Mouse (Mus musculus): ENCODE results near the gene Fam129b.

Gene Fam129b

GRCm38 (mm10) chr2:32923551-32924250, 47.8 kb downstream of the Fam129b start:
- DNase-seq (ENCODE audit: low read depth, low spot score): no peak

GRCm38 (mm10) chr2:32924306-32924844, 48.5 kb downstream of the Fam129b start:
- DNase-seq (ENCODE audit: low read depth, low spot score): no peak

GRCm38 (mm10) chr2:32926330-32927075, 50.6 kb downstream of the Fam129b start:
- DNase-seq (ENCODE audit: low read depth, low spot score): no peak

GRCm38 (mm10) chr2:32927624-32928234, 51.8 kb downstream of the Fam129b start:
- no peak for DNase-seq (ENCODE audit: low read depth, low spot score)

GRCm38 (mm10) chr2:32928235-32928946, 52.5 kb downstream of the Fam129b start:
- DNase-seq (ENCODE audit: low read depth, low spot score): peak; percentile 49

DNA sequence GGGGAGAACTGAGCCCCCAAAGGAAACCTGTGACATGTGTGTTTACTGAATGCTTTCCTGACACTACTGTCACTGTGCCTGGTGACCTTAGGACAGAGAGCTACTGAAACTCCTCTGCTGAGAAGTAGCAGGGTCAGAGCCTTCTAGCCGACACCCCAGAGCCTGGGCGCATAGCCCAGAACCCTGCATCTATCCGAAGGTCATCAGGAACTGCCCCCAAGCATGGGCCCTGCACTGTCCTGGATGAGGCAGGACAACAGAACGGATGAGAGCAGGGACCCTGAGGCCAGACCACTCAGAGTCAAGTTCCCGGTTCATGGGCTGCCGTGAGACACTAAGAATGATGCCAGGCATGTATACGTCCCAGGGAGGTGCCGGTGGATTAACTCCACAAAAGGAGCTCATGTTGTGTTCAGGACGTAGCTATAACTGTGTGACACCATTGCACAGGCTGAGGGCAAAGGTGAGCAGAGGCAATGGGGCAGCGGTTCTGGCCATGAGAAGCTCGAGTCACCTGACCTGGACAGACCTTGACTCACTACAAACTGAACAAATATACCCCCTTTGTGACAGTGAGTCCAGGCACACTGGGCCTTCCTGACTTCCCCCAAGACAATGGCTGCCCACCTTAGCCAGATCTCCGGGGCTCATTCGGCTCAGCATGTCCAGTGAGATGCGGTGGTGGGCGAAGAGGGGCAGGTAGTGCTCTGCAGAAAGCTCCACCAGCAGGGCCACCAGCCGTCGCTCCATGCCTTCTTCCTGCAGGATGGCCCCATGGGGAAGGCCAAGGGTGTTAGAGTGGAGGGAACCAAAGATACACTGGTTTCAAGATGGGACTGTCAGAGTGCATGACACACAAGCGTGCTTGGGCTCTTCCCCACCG, 53.3 kb downstream of the Fam129b start:
- DNase-seq (ENCODE audit: low read depth, low spot score): no peak

DNA sequence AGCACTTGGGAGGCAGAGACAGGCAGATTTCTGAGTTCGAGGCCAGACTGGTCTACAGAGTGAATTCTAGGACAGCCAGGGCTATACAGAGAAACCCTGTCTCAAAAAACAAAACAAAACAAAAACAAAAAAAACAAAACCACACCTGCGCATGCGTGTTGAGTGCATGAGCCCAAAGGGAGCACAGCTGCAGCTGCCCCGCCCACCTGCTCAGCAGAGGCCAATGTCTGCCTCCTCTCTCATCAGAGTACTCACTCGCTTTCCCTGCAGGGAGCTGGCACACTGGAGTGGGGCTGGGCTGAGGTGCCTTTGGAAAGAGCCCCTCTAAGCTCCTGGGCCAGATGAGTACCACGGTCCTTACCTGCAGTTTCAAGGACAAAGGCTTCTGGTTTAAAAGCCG, 55.8 kb downstream of the Fam129b start:
- no peak for DNase-seq (ENCODE audit: low read depth, low spot score)

DNA sequence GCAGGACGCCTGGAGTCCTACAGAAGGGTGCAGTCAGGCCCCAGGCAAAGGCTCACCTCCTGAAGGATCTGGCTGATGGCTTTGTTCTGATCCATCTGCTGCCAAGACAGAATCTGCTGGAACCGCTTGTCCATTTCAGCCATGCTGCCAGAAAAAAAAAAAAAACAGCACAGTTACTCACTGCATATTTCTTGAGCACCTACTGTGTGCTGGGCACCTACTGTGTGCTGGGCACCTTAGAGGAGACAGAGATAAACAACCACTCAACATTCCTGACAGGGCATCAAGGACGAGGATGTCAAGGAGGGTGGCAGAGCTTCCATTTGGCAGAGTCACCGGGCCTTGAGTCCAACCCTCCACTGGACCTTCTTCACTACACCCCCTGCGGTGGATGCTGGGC, 62.8 kb downstream of the Fam129b start:
- DNase-seq (ENCODE audit: low read depth, low spot score): no peak

DNA sequence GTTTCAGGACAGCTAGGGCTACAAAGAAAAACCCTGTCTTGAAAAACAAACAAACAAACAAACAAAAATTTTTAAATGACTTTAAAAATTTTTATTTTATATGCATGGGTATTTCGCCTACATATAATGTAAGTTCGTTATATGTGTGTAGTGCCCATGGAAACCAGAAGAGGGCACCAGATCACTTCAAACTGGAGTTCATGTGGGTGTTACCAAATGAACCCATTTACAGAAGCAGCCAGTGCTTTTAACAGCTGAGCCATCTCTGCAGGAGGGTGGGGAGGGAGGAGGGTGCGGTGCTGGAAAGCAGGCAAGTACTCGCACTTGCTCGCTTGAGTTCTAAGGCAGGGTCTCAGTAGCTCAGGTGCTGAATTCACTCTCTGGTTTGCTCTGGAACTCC, 63.5 kb downstream of the Fam129b start:
- DNase-seq (ENCODE audit: low read depth, low spot score): peak; percentile 34

DNA sequence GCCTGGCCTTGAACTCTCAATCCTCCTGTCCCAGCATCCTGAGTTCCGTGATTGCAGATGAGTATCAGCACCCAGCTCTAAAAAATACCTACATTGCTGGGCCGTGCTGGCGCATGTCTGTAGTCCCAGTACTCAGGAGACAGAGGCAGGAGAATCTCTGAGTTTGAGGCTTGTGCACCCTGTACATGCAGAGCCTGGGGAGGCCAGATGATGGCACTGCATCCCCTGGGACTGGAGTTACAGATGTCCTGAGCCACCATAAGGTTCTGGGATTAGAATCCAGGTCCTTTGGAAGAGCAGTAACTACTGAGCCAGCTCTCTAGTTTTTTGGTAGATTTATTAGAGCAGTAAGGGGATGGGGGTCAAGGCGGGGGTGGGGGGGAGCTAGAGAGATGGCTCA, 64.6 kb downstream of the Fam129b start:
- DNase-seq (ENCODE audit: low read depth, low spot score): no peak

DNA sequence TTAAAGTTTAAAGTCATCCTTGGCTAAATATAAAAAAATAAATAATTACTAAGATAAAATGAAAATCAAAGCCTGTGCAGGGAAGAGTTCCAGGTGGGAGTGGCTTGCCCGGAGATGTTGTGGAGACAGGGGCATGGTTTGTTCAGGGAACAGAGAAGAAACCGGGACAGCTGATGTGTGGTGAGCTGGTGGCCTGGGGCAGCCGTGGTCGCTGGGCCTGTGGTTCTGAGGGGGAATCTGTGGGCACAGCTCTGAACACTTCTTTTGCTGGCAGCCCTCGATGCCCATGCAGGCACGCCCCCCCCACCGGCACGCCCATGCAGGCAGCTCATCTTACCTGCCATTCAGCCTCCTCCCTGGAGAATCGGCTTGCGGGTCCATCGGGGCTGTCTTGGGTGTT, 71.5 kb downstream of the Fam129b start:
- DNase-seq (ENCODE audit: low read depth, low spot score): no peak

- DNase-seq (ENCODE audit: low read depth, low spot score): no peak
These were observed 78.7 kb downstream of the Fam129b start for GRCm38 (mm10) chr2:32954581-32954980.

- DNase-seq (ENCODE audit: low read depth, low spot score): no peak
These were observed 81.4 kb downstream of the Fam129b start for GRCm38 (mm10) chr2:32957344-32957743.

DNA sequence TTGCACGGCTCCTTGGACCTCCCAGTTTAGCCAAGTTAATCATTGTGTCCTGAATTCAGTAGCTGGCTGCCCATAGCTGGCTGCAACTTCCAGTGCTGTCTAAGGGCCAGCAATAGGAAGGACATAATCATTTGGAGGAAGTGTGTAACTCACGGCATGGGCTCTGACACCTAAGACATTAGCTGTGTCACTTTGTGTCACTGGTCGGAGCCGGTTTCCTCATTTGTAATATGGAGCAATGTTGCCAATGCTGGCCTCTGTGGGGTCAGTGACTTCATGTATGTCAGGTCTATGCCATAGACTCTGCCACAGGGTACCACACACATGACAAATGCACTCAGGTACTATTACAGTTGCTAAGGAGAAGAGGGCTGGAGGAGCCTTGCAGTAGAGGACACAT, 84.4 kb downstream of the Fam129b start:
- DNase-seq (ENCODE audit: low read depth, low spot score): no peak

DNA sequence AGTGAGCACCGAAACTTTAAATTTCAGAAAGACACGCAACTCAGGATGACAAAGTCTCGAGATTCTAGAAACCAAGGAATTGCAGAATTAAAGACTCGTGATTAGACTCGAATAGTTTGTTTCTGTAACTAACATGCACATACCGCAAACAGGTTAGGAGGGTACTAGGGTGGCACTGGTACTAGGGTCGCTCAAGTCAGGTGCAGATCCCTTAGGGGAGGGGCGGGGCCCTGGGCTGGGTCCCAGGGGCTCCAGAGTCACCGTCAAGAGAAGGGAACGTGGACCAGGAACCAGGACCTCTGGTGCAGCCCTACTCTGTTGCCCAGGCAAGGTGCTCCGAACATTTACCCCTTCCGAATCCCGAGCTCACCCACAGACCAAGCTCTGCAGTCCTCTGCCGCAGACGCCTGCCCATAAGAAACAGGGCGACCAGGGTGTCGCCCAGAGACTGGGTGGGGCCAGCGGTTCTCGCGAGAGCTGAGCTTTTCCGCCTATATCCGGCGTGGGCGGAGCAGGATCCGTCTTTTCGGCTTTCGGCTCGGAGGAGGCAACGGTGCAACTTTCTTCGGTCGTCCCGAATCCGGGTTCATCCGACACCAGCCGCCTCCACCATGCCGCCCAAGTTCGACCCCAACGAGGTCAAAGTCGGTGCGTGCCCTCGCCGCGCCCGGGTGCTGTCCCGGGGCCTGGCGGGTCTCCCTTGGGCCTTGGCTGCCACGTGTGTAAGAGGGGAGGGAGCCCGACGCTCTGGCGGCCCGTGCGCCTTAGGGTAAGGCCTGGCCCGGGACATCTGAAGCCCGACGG, 85.5 kb downstream of the Fam129b start, which contains the start of the genes Rpl12 and Lrsam1:
Gene Rpl12 (plus strand): TSS at position 368 of the 804 bp plus-strand sequence.
Gene Lrsam1 (minus strand): TSS at position 423 of the 804 bp plus-strand sequence.
- DNase-seq (ENCODE audit: low read depth, low spot score): peak; percentile 96

GRCm38 (mm10) chr2:32962062-32962874, 86.4 kb downstream of the Fam129b start:
- DNase-seq (ENCODE audit: low read depth, low spot score): no peak

GRCm38 (mm10) chr2:32962875-32963220, 86.9 kb downstream of the Fam129b start:
- DNase-seq (ENCODE audit: low read depth, low spot score): no peak

DNA sequence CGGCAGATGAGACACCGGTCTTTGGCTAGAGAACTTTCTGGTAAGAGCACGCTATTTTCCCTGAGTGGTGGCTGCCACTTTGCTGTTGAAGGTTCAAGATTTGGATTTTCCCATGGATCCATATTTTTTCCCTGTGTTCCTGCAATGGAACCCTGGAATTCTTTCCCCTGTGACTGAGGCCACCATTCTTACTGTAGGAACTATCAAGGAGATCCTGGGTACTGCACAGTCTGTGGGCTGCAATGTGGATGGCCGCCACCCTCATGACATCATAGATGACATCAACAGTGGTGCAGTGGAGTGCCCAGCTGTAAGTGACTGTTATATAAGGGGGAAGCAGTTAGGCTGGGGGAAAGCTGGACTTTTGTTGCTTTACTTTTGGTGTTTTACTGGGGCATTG, 87.6 kb downstream of the Fam129b start:
- DNase-seq (ENCODE audit: low read depth, low spot score): no peak

DNA sequence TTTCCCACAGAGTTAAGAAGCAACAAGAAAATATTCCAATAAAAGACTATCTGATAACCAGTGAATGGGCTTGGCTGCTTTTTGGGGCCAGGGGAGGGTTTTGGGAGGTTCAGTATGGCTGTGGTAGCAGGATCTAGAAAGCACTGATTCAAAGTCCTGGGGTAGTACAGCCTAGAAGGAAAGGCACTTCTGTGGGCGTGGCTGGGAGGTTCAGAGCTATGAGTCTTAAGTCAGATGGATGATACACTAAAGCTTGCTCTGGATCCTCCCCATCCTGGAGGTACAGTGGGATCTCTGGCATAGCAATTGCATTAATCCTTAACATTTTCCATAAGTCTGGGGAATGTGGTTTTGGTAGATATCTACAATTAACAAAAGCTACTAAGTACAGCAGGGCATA, 88.1 kb downstream of the Fam129b start:
- DNase-seq (ENCODE audit: low read depth, low spot score): no peak

All from skeletal muscle tissue, adult 2 months (tissue).